Mouse (Mus musculus) lung, adult 2 months (tissue): ENCODE results near the gene Men1. TPM values are rescaled to one million over a fixed set of nuclear protein-coding genes. Genes with fewer than 3 reads are reported as not detected.
A peak's percentile ranks its signal among the peaks of the same experiment; 100 is the strongest.
"Not testable (repeated sequence)": the region's sequence is repeated elsewhere in the genome, so short reads cannot be mapped to it uniquely, and the experiment has no call there.

Experiments
- DNase-seq: peaks from one replicate; pipeline ENCODE4 v3.0.0; 2022
- H3K4me1 ChIP-seq: fragments of 200-500 bp; 2 replicates; pipeline ENCODE4 v1.6.1; 2011; ENCODE audit warnings: low read length; ENCODE audit not compliant: control insufficient read depth, insufficient read depth
- H3K4me3 ChIP-seq: fragments of 200-500 bp; replicated peaks from 2 replicates; pipeline ENCODE3; 2011; ENCODE audit warnings: low read depth, mild to moderate bottlenecking, control low read depth, low read length; ENCODE audit errors: extremely low read depth
- CTCF ChIP-seq: fragments of 200-500 bp; IDR thresholded peaks from 2 replicates; pipeline ENCODE4 v1.5.1; 2011; ENCODE audit warnings: mild to moderate bottlenecking, low read length, control low read depth; ENCODE audit not compliant: insufficient read depth
- POLR2A ChIP-seq: fragments of 200-500 bp; IDR thresholded peaks from 2 replicates; pipeline ENCODE4 v1.6.1; 2011; ENCODE audit warnings: low read depth, mild to moderate bottlenecking, control low read depth, low read length, borderline replicate concordance; ENCODE audit errors: extremely low read depth
- WGBS: fragments of 180-500 bp; shearing (Covaris S2); methylation state at CpG from one replicate; pipeline ENCODE4 v1.1.7; 2018; 5-methylcytosine and 5-hydroxymethylcytosine counted together
- polyA plus RNA-seq: library from polyadenylated mRNA; depleted of rRNA; stranded (reverse); fragments of >200 nt; gene quantifications from 2 replicates; pipeline ENCODE4 v1.2.3, GENCODE M21; 2012

The Men1 gene
- polyA plus RNA-seq, 1 experiment = 52.1 TPM

DNA sequence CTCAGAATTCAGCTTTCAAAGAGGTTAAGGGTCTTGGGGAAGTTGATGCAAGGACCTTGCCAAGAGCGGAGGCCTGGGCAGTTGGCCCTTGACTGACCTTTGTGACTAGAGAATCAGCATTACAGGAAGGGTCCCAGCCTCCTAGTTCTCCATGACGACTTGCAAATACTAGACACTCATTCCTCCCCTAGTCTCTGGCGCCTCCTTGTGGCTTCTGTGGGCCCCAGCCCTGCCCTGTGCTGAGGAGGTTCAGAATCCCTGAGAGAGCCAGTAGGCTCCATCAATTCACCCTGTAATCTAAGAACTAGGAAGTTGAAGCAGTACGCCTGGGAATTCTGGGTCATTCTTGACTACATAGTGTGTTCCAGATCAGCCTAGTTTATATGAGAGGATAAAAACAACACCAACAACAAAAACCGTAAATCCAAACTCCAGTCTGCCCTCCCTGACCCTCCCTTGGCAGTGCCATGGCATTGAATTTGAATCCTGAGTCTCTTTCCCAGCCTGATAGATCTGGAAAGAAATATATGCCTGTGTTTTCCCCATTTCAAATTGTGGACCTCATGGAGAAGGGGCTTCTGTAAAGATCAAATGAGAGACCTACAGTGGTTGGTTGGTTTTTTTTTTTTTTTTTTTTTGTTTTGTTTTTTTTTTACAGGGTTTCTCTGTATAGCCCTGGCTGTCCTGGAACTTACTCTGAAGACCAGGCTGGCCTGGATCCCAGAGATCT is 29.8 kb upstream of the Men1 start:
- TF ChIP-seq CTCF (peak; percentile 93), POLR2A (no peak)
- Histone ChIP-seq H3K4me3 (no peak overlapping the region), H3K4me1 (peaks cover 27% of the 10 kb centered on the region)
- 15% methylated on average over 5 of the region's 5 CpGs for WGBS
- DNase-seq = peak; percentile 91

- 59% methylated on average over 8 of the region's 8 CpGs for WGBS
- H3K4me3 ChIP-seq = no peak overlapping the region
- H3K4me1 ChIP-seq = peaks cover 25% of the 10 kb centered on the region
- no peak for DNase-seq
- no peak for TF ChIP-seq CTCF
- TF ChIP-seq POLR2A = no peak
Measured at GRCm38 (mm10) chr19:6305517-6306115, 29.2 kb upstream of the Men1 start.

DNA sequence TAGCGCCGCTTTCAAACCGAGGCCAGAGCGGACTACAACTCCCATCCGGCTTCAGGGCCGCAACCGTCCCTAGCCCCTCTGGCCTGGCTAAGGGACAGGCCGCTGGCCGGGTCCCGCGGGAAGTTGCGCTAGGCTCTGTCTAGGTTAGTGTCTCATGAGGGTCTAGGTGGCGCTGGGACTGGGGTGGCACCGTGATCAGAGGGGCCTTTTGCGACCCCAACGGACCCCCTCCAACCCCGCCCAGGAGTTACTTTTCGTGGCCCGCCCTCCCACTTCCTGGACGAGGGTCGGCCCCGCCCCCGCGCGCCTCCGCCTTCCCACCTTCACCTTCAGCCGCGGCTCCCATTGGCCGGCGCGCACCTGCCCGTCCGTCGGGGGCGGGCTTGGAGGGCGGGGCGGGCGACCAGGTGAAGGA is 28.6 kb upstream of the Men1 start, which contains the start of gene Cdc42bpg:
Gene Cdc42bpg (plus strand): TSS at position 320 of the 415 bp plus-strand sequence.
- H3K4me3 ChIP-seq = peak within 1 kb of the TSS; percentile 93
- WGBS = 2% methylated on average over 36 of the region's 38 CpGs
- TF ChIP-seq POLR2A (0 out of 2 replicates have a peak, but pooled peaks have one; percentile 10), CTCF (no peak)
- DNase-seq = peak; percentile 90
- H3K4me1 ChIP-seq = peaks cover 25% of the 10 kb centered on the region

GRCm38 (mm10) chr19:6306586-6306985 is 28.2 kb upstream of the Men1 start:
- WGBS = under 1% methylated on average over 33 of the region's 34 CpGs
- DNase-seq = peak; percentile 89
- TF ChIP-seq POLR2A (peak; percentile 25; the same call in 1 of the 2 replicates), CTCF (peak; percentile 57)
- H3K4me1 ChIP-seq = peaks cover 22% of the 10 kb centered on the region
- H3K4me3 ChIP-seq = peak overlapping the region; percentile 93

- peak overlapping the region; percentile 2 for H3K4me3 ChIP-seq
- H3K4me1 ChIP-seq = peaks cover 13% of the 10 kb centered on the region
- peak; percentile 71 for DNase-seq
- WGBS = 69% methylated on average over 9 of the region's 9 CpGs
- peak; percentile 35; the same call in 1 of the 2 replicates for TF ChIP-seq POLR2A
- TF ChIP-seq CTCF = no peak
Measured at GRCm38 (mm10) chr19:6307733-6308531, 26.8 kb upstream of the Men1 start.

- no peak overlapping the region for H3K4me3 ChIP-seq
- peaks cover 4% of the 10 kb centered on the region; the same call in 1 of the 2 replicates for H3K4me1 ChIP-seq
- TF ChIP-seq CTCF = no peak
- no peak for TF ChIP-seq POLR2A
- 85% methylated on average over 5 of the region's 5 CpGs for WGBS
- no peak for DNase-seq
Measured at GRCm38 (mm10) chr19:6310181-6310580, 24.6 kb upstream of the Men1 start.

GRCm38 (mm10) chr19:6311783-6312182 is 23.0 kb upstream of the Men1 start:
- WGBS = 82% methylated on average over 3 of the region's 3 CpGs
- H3K4me3 ChIP-seq, H3K4me1 ChIP-seq, DNase-seq: not testable (repeated sequence)

GRCm38 (mm10) chr19:6313796-6314195 is 21.0 kb upstream of the Men1 start:
- WGBS = 84% methylated on average over 8 of the region's 8 CpGs
- no peak for TF ChIP-seq POLR2A
- no peak for TF ChIP-seq CTCF
- no peak for DNase-seq
- Histone ChIP-seq H3K4me1 (no peaks in the 10 kb centered on the region), H3K4me3 (no peak overlapping the region)

DNA sequence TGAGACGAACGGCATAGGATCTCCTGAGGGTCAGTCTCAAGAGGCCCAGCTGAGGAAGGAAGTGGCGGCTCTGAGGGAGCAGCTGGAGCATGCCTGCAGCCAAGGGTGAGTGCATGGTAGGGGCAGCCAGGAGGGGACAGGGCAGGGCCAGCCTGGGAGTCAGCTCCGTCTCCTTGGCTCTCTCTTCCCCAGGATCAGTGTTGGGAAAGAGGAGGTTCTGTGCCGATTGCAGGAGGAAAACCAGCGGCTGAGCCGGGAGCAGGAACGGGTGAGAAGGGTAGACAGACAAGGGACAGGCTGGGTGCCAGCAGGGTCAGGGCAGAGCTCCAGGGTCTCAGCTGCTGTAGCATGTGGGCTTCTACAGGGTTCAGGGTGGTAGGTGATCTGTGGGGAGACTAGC is 20.3 kb upstream of the Men1 start:
- DNase-seq = no peak
- 58% methylated on average over 8 of the region's 8 CpGs for WGBS
- TF ChIP-seq POLR2A = no peak
- TF ChIP-seq CTCF = no peak
- Histone ChIP-seq H3K4me1 (no peaks in the 10 kb centered on the region), H3K4me3 (no peak overlapping the region)
